Mouse (Mus musculus) left cerebral cortex, adult 6 months (tissue): ENCODE data around the gene Cdh26. TPM values are rescaled to one million over a fixed set of nuclear protein-coding genes. Genes with fewer than 3 reads are reported as not detected.

ENCODE experiments used
- long read RNA-seq, 2 experiments: library from polyadenylated mRNA; unstranded; transcript quantifications; one replicate each; pipeline ENCODE4 v2.0.0; 2019 to 2020
- polyA plus RNA-seq: library from polyadenylated mRNA; unstranded; fragments of <200 nt; fragmentation: Nextera tagmentation; gene quantifications from 2 replicates; pipeline ENCODE4 v1.2.3, GENCODE M21; 2021

Cdh26 gene
- polyA plus RNA-seq: 0.05 and 0.17 TPM in 2 replicates
- long read RNA-seq, experiment 1, partial matches to known transcripts: 0 of 1 reads
- long read RNA-seq, experiment 1, other reads (novel, unspliced or antisense): 1 of 1 reads
- long read RNA-seq, experiment 2, partial matches to known transcripts: 0 of 1 reads
- long read RNA-seq, experiment 2, other reads (novel, unspliced or antisense): 1 of 1 reads

GRCm38 (mm10) chr2:178430231-178430630 is at the start of gene Cdh26:
TSS of gene Cdh26 (plus strand) at chr2:178430531.

GRCm38 (mm10) chr2:178407053-178407815 is 23.1 kb upstream of the Cdh26 start, which contains the start of gene Sycp2:
TSS of gene Sycp2 (minus strand) at chr2:178407685.

GRCm38 (mm10) chr2:178414261-178415149 is 15.8 kb upstream of the Cdh26 start, which contains the start of the genes Ppp1r3d and Fam217b:
TSS of gene Ppp1r3d (minus strand) at chr2:178414472.
TSS of gene Fam217b (plus strand) at chr2:178414524.

Other genes with a start within 250 kb of the Cdh26 start
- 0.05 and 0.07 TPM in 2 replicates for gene Sycp2, start 22.8 kb upstream of the Cdh26 start, polyA plus RNA-seq
- gene Ppp1r3d, start 16.1 kb upstream of the Cdh26 start, polyA plus RNA-seq: 3.4 and 5.1 TPM in 2 replicates
- gene Fam217b, start 16.0 kb upstream of the Cdh26 start, polyA plus RNA-seq: 10.5 and 33.6 TPM in 2 replicates